Mouse (Mus musculus) forebrain, embryonic 14.5 days (tissue): Measurements from ENCODE around the gene Gm10188. TPM values are rescaled to one million over a fixed set of nuclear protein-coding genes. Genes with fewer than 3 reads are reported as not detected.

Source experiments
- ATAC-seq: fragments of 200-750 bp; cut with Nextera tagmentation; 2 replicates; pipeline ENCODE4 v1.8.0; 2017; ENCODE audit warnings: mild to moderate bottlenecking, moderate library complexity
- DNase-seq: peaks from one replicate; pipeline ENCODE4 v3.0.0-alpha.2; 2015; ENCODE audit warnings: low spot score
- H3K27ac ChIP-seq: fragments of 300-500 bp; sonication (generic); 2 replicates; pipeline ENCODE4 v1.5.1; 2014; ENCODE audit warnings: low read depth, mild to moderate bottlenecking, control low read depth, low read length, moderate library complexity
- H3K27me3 ChIP-seq: fragments of 300-500 bp; sonication (generic); replicated peaks from 2 replicates; pipeline ENCODE4 v1.6.1; 2014; ENCODE audit warnings: low read length, control low read depth, mixed read lengths; ENCODE audit not compliant: control insufficient read depth, insufficient read depth
- H3K36me3 ChIP-seq: fragments of 300-500 bp; sonication (generic); 2 replicates; pipeline ENCODE4 v1.6.1; 2014; ENCODE audit warnings: low read length, control low read depth; ENCODE audit not compliant: control insufficient read depth, insufficient read depth
- H3K4me1 ChIP-seq: fragments of 300-500 bp; sonication (generic); 2 replicates; pipeline ENCODE4 v1.6.1; 2014; ENCODE audit warnings: antibody characterized with exemption, low read length, control low read depth; ENCODE audit not compliant: control insufficient read depth, insufficient read depth
- H3K4me2 ChIP-seq: fragments of 300-500 bp; sonication (generic); 2 replicates; pipeline ENCODE4 v1.6.1; 2014; ENCODE audit warnings: mild to moderate bottlenecking, control low read depth, low read length
- H3K4me3 ChIP-seq: fragments of 300-500 bp; sonication (generic); 2 replicates; pipeline ENCODE4 v1.5.1; 2014; ENCODE audit warnings: low read depth, low read length, control low read depth
- H3K9ac ChIP-seq: fragments of 300-500 bp; sonication (generic); 2 replicates; pipeline ENCODE4 v1.6.1; 2014; ENCODE audit warnings: mild to moderate bottlenecking, low read length, control low read depth, moderate library complexity
- H3K9me3 ChIP-seq: fragments of 300-500 bp; sonication (generic); replicated peaks from 2 replicates; pipeline ENCODE4 v1.6.1; 2016; ENCODE audit warnings: low read length, control low read depth, mixed read lengths; ENCODE audit not compliant: control insufficient read depth
- WGBS: fragments of 180-500 bp; shearing (Covaris S2); extraction: QIAGEN DNeasy Blood & Tissue Kit; methylation state at CpG from one replicate; pipeline ENCODE4 v1.1.7; 2014; 5-methylcytosine and 5-hydroxymethylcytosine counted together
- polyA plus RNA-seq: library from polyadenylated mRNA; unstranded; fragments of >200 nt; fragmentation: Nextera tagmentation; extraction: Ambion mirVana; gene quantifications from 2 replicates; pipeline ENCODE4 v1.2.1, GENCODE M21; 2014

Gene Gm10188
- not detected in 2 replicates for polyA plus RNA-seq

- Histone ChIP-seq H3K27ac (no peak within 1 kb of the TSS), H3K4me3 (no peak within 1 kb of the TSS), H3K36me3 (no peaks in the 10 kb centered on the region), H3K4me2 (no peak within 1 kb of the TSS), H3K4me1 (no peaks in the 10 kb centered on the region), H3K9ac (no peak within 1 kb of the TSS), H3K27me3 (no peaks in the 10 kb centered on the region), H3K9me3 (no peaks in the 10 kb centered on the region)
- no peak for ATAC-seq
- no peak for DNase-seq
- WGBS = 88% methylated on average over 3 of the region's 3 CpGs
These were observed at the start of gene Gm10188 for GRCm38 (mm10) chr1:132229667-132230066. TSS of gene Gm10188 (minus strand) at chr1:132229767.

- Histone ChIP-seq H3K4me3 (no peak overlapping the region), H3K9me3 (no peaks in the 10 kb centered on the region), H3K27ac (no peak overlapping the region), H3K27me3 (no peaks in the 10 kb centered on the region), H3K36me3 (no peaks in the 10 kb centered on the region), H3K4me1 (peaks cover 7% of the 10 kb centered on the region), H3K4me2 (no peak overlapping the region), H3K9ac (no peak overlapping the region)
- DNase-seq (no peak), ATAC-seq (no peak)
- 77% methylated on average over 6 of the region's 6 CpGs for WGBS
These were observed 47.6 kb upstream of the Gm10188 start for GRCm38 (mm10) chr1:132277124-132277523.

- H3K4me2 ChIP-seq = no peak overlapping the region
- no peaks in the 10 kb centered on the region for H3K36me3 ChIP-seq
- H3K9me3 ChIP-seq = no peaks in the 10 kb centered on the region
- ATAC-seq (no peak), DNase-seq (no peak)
- H3K27ac ChIP-seq = no peak overlapping the region
- H3K4me1 ChIP-seq = peaks cover 2% of the 10 kb centered on the region
- WGBS = 83% methylated on average over 3 of the region's 3 CpGs
- no peaks in the 10 kb centered on the region for H3K27me3 ChIP-seq
- no peak overlapping the region for H3K4me3 ChIP-seq
- no peak overlapping the region for H3K9ac ChIP-seq
These were observed 47.1 kb upstream of the Gm10188 start for GRCm38 (mm10) chr1:132276694-132277093.

- ATAC-seq = no peak
These were observed 41.7 kb upstream of the Gm10188 start for GRCm38 (mm10) chr1:132271237-132271636.

GRCm38 (mm10) chr1:132268418-132269060 lies 39.0 kb upstream of the Gm10188 start:
- Histone ChIP-seq H3K9ac (no peak overlapping the region), H3K4me3 (no peak overlapping the region), H3K9me3 (no peaks in the 10 kb centered on the region), H3K4me2 (no peak overlapping the region), H3K27me3 (no peaks in the 10 kb centered on the region), H3K27ac (no peak overlapping the region), H3K36me3 (no peaks in the 10 kb centered on the region), H3K4me1 (no peaks in the 10 kb centered on the region)
- ATAC-seq (no peak), DNase-seq (no peak)
- WGBS = 59% methylated on average over 7 of the region's 7 CpGs

More at GRCm38 (mm10) chr1:132271237-132271636, 41.7 kb upstream of the Gm10188 start:
- no peaks in the 10 kb centered on the region for H3K9me3 ChIP-seq
- H3K36me3 ChIP-seq = no peaks in the 10 kb centered on the region
- H3K4me3 ChIP-seq = no peak overlapping the region
- 39% methylated on average over 3 of the region's 3 CpGs for WGBS
- H3K27me3 ChIP-seq = no peaks in the 10 kb centered on the region
- H3K27ac ChIP-seq = no peak overlapping the region
- no peaks in the 10 kb centered on the region for H3K4me1 ChIP-seq
- H3K4me2 ChIP-seq = no peak overlapping the region
- H3K9ac ChIP-seq = no peak overlapping the region
- no peak for DNase-seq

- ATAC-seq (no peak), DNase-seq (peak; percentile 16)
- H3K4me3 ChIP-seq = no peak overlapping the region
- no peaks in the 10 kb centered on the region for H3K36me3 ChIP-seq
- H3K4me2 ChIP-seq = no peak overlapping the region
- H3K27ac ChIP-seq = no peak overlapping the region
- H3K4me1 ChIP-seq = no peaks in the 10 kb centered on the region
- 43% methylated on average over 2 of the region's 2 CpGs for WGBS
- H3K27me3 ChIP-seq = no peaks in the 10 kb centered on the region
- no peaks in the 10 kb centered on the region for H3K9me3 ChIP-seq
- H3K9ac ChIP-seq = no peak overlapping the region
These were observed 38.4 kb upstream of the Gm10188 start for GRCm38 (mm10) chr1:132267959-132268358.

GRCm38 (mm10) chr1:132266791-132267557 lies 37.4 kb upstream of the Gm10188 start:
- H3K9ac ChIP-seq = no peak overlapping the region
- no peaks in the 10 kb centered on the region for H3K36me3 ChIP-seq
- H3K4me1 ChIP-seq = no peaks in the 10 kb centered on the region
- H3K4me3 ChIP-seq = no peak overlapping the region
- 76% methylated on average over 8 of the region's 8 CpGs for WGBS
- no peak overlapping the region for H3K27ac ChIP-seq
- no peak for DNase-seq
- no peak for ATAC-seq
- no peak overlapping the region for H3K4me2 ChIP-seq
- H3K9me3 ChIP-seq = no peaks in the 10 kb centered on the region
- H3K27me3 ChIP-seq = no peaks in the 10 kb centered on the region

- no peaks in the 10 kb centered on the region for H3K36me3 ChIP-seq
- H3K9ac ChIP-seq = no peak overlapping the region
- no peaks in the 10 kb centered on the region for H3K9me3 ChIP-seq
- ATAC-seq (no peak), DNase-seq (no peak)
- no peak overlapping the region for H3K27ac ChIP-seq
- no peaks in the 10 kb centered on the region for H3K4me1 ChIP-seq
- 90% methylated on average over 10 of the region's 10 CpGs for WGBS
- H3K4me2 ChIP-seq = no peak overlapping the region
- H3K27me3 ChIP-seq = no peaks in the 10 kb centered on the region
- H3K4me3 ChIP-seq = no peak overlapping the region
These were observed 36.4 kb upstream of the Gm10188 start for GRCm38 (mm10) chr1:132265936-132266335.

GRCm38 (mm10) chr1:132265211-132265859 lies 35.8 kb upstream of the Gm10188 start:
- Histone ChIP-seq H3K4me1 (no peaks in the 10 kb centered on the region), H3K27ac (no peak overlapping the region), H3K4me3 (no peak overlapping the region), H3K9me3 (no peaks in the 10 kb centered on the region), H3K36me3 (no peaks in the 10 kb centered on the region), H3K27me3 (no peaks in the 10 kb centered on the region), H3K9ac (no peak overlapping the region), H3K4me2 (no peak overlapping the region)
- ATAC-seq = no peak
- 76% methylated on average over 8 of the region's 8 CpGs for WGBS
- DNase-seq = no peak
